Mouse (Mus musculus): ENCODE data around the gene Pth2r.

- TF ChIP-seq CTCF (IDR thresholded peaks at IDR 0.05; ENCODE audit: insufficient read depth, low read depth, low read length) (no peak), POLR2A (IDR thresholded peaks at IDR 0.05; ENCODE audit: insufficient read depth, low read depth, low read length) (no peak)
Observed at GRCm38 (mm10) chr1:65334026-65334425, 52.2 kb downstream of the Pth2r start.
